In genomic region chr15:26732366-26732765, GRCm38 (mm10) we compare ENCODE assay signal across 23 mouse cellular contexts.
"Had no signal": no experiment of that assay in that cellular context is flagged by ENCODE, and none has a peak within 500 bp of the region (broad histone marks: within the 10 kb centered on the region; RNA-seq: fewer than 3 reads in every experiment).

No protein-coding gene starts in this region.

- H3K9ac ChIP-seq: limb, embryonic 13.5 days; liver, embryonic 12.5 days; liver, embryonic 15.5 days; lung, embryonic 15.5 days; neural tube, embryonic 13.5 days; stomach, embryonic 15.5 days had no signal

- H3K27ac ChIP-seq: limb, embryonic 10.5 days; limb, embryonic 13.5 days; liver, embryonic 12.5 days; liver, embryonic 15.5 days; lung, embryonic 15.5 days; neural tube, embryonic 13.5 days; stomach, embryonic 15.5 days had no signal

- DNase-seq: kidney, adult 18-20 months; kidney, adult 9 months; kidney, postnatal 14 days; kidney, postnatal 4 days; layer of hippocampus, adult 9-11 months; liver; lung, adult 18-20 months; lung, postnatal 10 days; lung, postnatal 36 days; midbrain, embryonic 14.5 days; right cerebral cortex, adult 18-20 months; right cerebral cortex, postnatal 14 days; right cerebral cortex, postnatal 4 days; thymus, postnatal 25 days had no signal

- H3K27me3 ChIP-seq: limb, embryonic 13.5 days; liver, embryonic 12.5 days; liver, embryonic 15.5 days; lung, embryonic 15.5 days; megakaryocyte, embryonic 14.5 days; neural tube, embryonic 13.5 days; stomach, embryonic 15.5 days had no signal

- ATAC-seq: liver, embryonic 12.5 days had no signal

- H3K36me3 ChIP-seq: limb, embryonic 10.5 days; limb, embryonic 13.5 days; liver, embryonic 12.5 days; liver, embryonic 15.5 days; lung, embryonic 15.5 days; neural tube, embryonic 13.5 days; stomach, embryonic 15.5 days had no signal

- H3K9me3 ChIP-seq: limb, embryonic 10.5 days; limb, embryonic 13.5 days; liver, embryonic 12.5 days; liver, embryonic 15.5 days; lung, embryonic 15.5 days; neural tube, embryonic 13.5 days; stomach, embryonic 15.5 days had no signal

- H3K4me2 ChIP-seq: limb, embryonic 13.5 days; liver, embryonic 12.5 days; liver, embryonic 15.5 days; lung, embryonic 15.5 days; midbrain, embryonic 11.5 days; neural tube, embryonic 13.5 days; stomach, embryonic 15.5 days had no signal

- H3K4me1 ChIP-seq: liver, embryonic 12.5 days; liver, embryonic 15.5 days; lung, embryonic 15.5 days; megakaryocyte, embryonic 14.5 days; stomach, embryonic 15.5 days had no signal

- H3K4me3 ChIP-seq: limb, embryonic 10.5 days; limb, embryonic 13.5 days; liver, embryonic 12.5 days; liver, embryonic 15.5 days; lung, embryonic 15.5 days; megakaryocyte, embryonic 14.5 days; neural tube, embryonic 13.5 days; stomach, embryonic 15.5 days had no signal
